Mouse (Mus musculus) stomach, postnatal 0 days (tissue): Measurements from ENCODE around the gene Hist1h4f. TPM values are rescaled to one million over a fixed set of nuclear protein-coding genes. Genes with fewer than 3 reads are reported as not detected.
A peak's percentile ranks its signal among the peaks of the same experiment; 100 is the strongest.

Experiments used
- ATAC-seq: fragments of 200-750 bp; cut with Nextera tagmentation; 2 replicates; pipeline ENCODE4 v1.8.0; 2017; ENCODE audit not compliant: low FRiP score, low TSS enrichment
- DNase-seq: peaks from one replicate; pipeline ENCODE4 v3.0.0-alpha.2; 2016; ENCODE audit warnings: low spot score
- H3K27ac ChIP-seq: fragments of 300-500 bp; sonication (generic); replicated peaks from 2 replicates; pipeline ENCODE4 v1.5.1; 2014; ENCODE audit warnings: mild to moderate bottlenecking, control low read depth
- H3K27me3 ChIP-seq: fragments of 300-500 bp; sonication (generic); 2 replicates; pipeline ENCODE4 v1.6.1; 2014; ENCODE audit warnings: low read length; ENCODE audit not compliant: control insufficient read depth, insufficient read depth
- H3K36me3 ChIP-seq: fragments of 300-500 bp; sonication (generic); 2 replicates; pipeline ENCODE4 v1.6.1; 2014; ENCODE audit warnings: low read length, mixed read lengths; ENCODE audit not compliant: control insufficient read depth, insufficient read depth
- H3K4me1 ChIP-seq: fragments of 300-500 bp; sonication (generic); replicated peaks from 2 replicates; pipeline ENCODE4 v1.6.1; 2014; ENCODE audit warnings: antibody characterized with exemption; ENCODE audit not compliant: control insufficient read depth, insufficient read depth
- H3K4me2 ChIP-seq: fragments of 300-500 bp; sonication (generic); replicated peaks from 2 replicates; pipeline ENCODE4 v1.6.1; 2014; ENCODE audit warnings: low read depth, mild to moderate bottlenecking, control low read depth, moderate library complexity
- H3K4me3 ChIP-seq: fragments of 300-500 bp; sonication (generic); 2 replicates; pipeline ENCODE4 v1.5.1; 2014; ENCODE audit warnings: low read depth, low read length, control low read depth
- H3K9ac ChIP-seq: fragments of 300-500 bp; sonication (generic); 2 replicates; pipeline ENCODE4 v1.6.1; 2014; ENCODE audit warnings: mild to moderate bottlenecking, low read length, control low read depth, mixed read lengths
- H3K9me3 ChIP-seq: fragments of 300-500 bp; sonication (generic); 2 replicates; pipeline ENCODE4 v1.6.1; 2016; ENCODE audit warnings: low read length; ENCODE audit not compliant: control insufficient read depth
- CTCF ChIP-seq: IDR thresholded peaks from 2 replicates; pipeline ENCODE4 v1.5.1; 2016; ENCODE audit warnings: antibody characterized with exemption, low read depth, mild to moderate bottlenecking, moderate library complexity
- EP300 ChIP-seq: optimal IDR thresholded peaks from 2 replicates; pipeline ENCODE3; 2016; ENCODE audit warnings: antibody characterized with exemption
- WGBS: fragments of 180-500 bp; shearing (Covaris S2); extraction: QIAGEN DNeasy Blood & Tissue Kit; methylation state at CpG from one replicate; pipeline ENCODE4 v1.1.7; 2014; 5-methylcytosine and 5-hydroxymethylcytosine counted together
- polyA plus RNA-seq: library from polyadenylated mRNA; unstranded; fragments of >200 nt; fragmentation: Nextera tagmentation; extraction: Ambion mirVana; gene quantifications from 2 replicates; pipeline ENCODE4 v1.2.1, GENCODE M21; 2015

Hist1h4f gene
- polyA plus RNA-seq, 1 experiment from 2014 or later = 0.38 TPM

- Histone ChIP-seq H3K4me1 (no peaks in the 10 kb centered on the region), H3K4me2 (no peak overlapping the region), H3K27me3 (no peaks in the 10 kb centered on the region), H3K9me3 (no peaks in the 10 kb centered on the region), H3K27ac (no peak overlapping the region), H3K4me3 (no peak overlapping the region), H3K9ac (no peak overlapping the region), H3K36me3 (no peaks in the 10 kb centered on the region)
- no peak for TF ChIP-seq EP300
- no peak for TF ChIP-seq CTCF
- ATAC-seq (no peak), DNase-seq (no peak)
- WGBS = 43% methylated on average over 5 of the region's 5 CpGs
Observed at GRCm38 (mm10) chr13:23523976-23524375, 27.5 kb downstream of the Hist1h4f start.

DNA sequence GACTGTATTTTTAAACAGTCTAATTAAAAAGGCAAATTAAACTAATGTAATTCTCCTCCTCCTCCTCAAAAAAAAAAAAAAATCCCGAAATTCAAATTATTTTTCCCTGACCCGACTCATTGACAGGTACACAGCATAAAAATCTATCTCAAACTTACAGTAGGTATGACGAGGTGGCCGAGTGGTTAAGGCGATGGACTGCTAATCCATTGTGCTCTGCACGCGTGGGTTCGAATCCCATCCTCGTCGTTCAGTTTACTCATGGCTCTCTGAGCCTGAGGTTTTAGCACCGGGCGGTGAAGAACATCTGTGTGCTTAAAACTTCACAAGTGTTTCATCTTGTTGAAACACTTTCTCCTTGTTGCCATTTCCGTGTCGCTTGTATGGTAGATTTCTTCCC, 29.7 kb downstream of the Hist1h4f start:
- TF ChIP-seq CTCF (no peak), EP300 (no peak)
- Histone ChIP-seq H3K9me3 (no peaks in the 10 kb centered on the region), H3K4me1 (no peaks in the 10 kb centered on the region), H3K36me3 (no peaks in the 10 kb centered on the region), H3K9ac (no peak overlapping the region), H3K27me3 (no peaks in the 10 kb centered on the region), H3K4me2 (no peak overlapping the region), H3K4me3 (no peak overlapping the region), H3K27ac (no peak overlapping the region)
- DNase-seq = peak; percentile 75
- ATAC-seq = no peak
- WGBS = 2% methylated on average over 14 of the region's 14 CpGs

GRCm38 (mm10) chr13:23519416-23519815, 32.0 kb downstream of the Hist1h4f start:
- Histone ChIP-seq H3K4me3 (peak overlapping the region; percentile 54), H3K27ac (no peak overlapping the region; the same call in 1 of the 2 replicates), H3K9ac (no peak overlapping the region), H3K4me2 (peak overlapping the region; percentile 69), H3K27me3 (no peaks in the 10 kb centered on the region), H3K9me3 (no peaks in the 10 kb centered on the region), H3K4me1 (no peaks in the 10 kb centered on the region), H3K36me3 (no peaks in the 10 kb centered on the region)
- peak; percentile 69 for DNase-seq
- under 1% methylated on average over 10 of the region's 10 CpGs for whole genome bisulfite sequencing
- ATAC-seq = peak; percentile 60; the same call in 1 of the 2 replicates
- TF ChIP-seq CTCF = no peak
- TF ChIP-seq EP300 = no peak

DNA sequence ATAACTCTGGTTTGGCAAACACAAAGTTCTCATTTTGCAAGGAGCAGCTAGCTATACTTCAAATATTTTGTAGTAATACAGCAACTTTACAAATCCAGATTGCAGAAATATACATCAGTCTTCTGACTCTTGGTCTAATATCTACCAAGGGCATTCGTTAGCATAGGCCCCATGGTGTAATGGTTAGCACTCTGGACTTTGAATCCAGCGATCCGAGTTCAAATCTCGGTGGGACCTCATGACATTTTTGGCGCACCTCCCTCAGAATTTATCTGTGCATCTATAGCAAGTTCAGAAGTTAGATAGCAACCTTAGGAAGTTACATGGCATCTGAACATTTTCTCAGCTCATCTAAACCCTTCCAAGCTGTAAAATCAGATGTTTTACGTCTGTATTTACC, 32.6 kb downstream of the Hist1h4f start:
- Histone ChIP-seq H3K27me3 (no peaks in the 10 kb centered on the region), H3K9ac (no peak overlapping the region), H3K36me3 (no peaks in the 10 kb centered on the region), H3K4me2 (peak overlapping the region; percentile 69), H3K9me3 (no peaks in the 10 kb centered on the region), H3K27ac (peak overlapping the region; percentile 15), H3K4me1 (no peaks in the 10 kb centered on the region), H3K4me3 (peak overlapping the region; percentile 54)
- ATAC-seq (peak; percentile 51), DNase-seq (peak; percentile 74)
- no peak for TF ChIP-seq EP300
- no peak for TF ChIP-seq CTCF
- 0% methylated on average over 6 of the region's 6 CpGs for whole genome bisulfite sequencing

DNA sequence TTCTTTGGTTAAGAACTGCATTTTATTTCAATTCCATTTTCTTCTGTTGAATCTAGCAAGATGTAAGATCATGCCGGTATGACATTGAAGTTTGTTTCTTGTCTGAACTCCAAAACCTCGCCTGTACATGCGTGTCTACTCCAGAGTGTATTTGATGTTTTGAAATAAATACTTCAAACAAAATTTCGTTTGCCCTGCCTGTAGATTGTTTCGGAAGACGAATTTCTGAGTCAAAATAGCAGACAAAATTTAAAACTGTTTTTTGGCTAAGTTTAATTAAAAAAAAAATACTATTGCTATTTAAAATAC, 33.2 kb downstream of the Hist1h4f start:
- no peaks in the 10 kb centered on the region for H3K27me3 ChIP-seq
- WGBS = under 1% methylated on average over 6 of the region's 6 CpGs
- no peaks in the 10 kb centered on the region for H3K9me3 ChIP-seq
- no peaks in the 10 kb centered on the region for H3K4me1 ChIP-seq
- peak overlapping the region; percentile 69 for H3K4me2 ChIP-seq
- DNase-seq (no peak), ATAC-seq (no peak)
- no peak overlapping the region for H3K27ac ChIP-seq
- no peak for TF ChIP-seq EP300
- TF ChIP-seq CTCF = no peak
- H3K4me3 ChIP-seq = peak overlapping the region; percentile 54
- H3K9ac ChIP-seq = no peak overlapping the region
- no peaks in the 10 kb centered on the region for H3K36me3 ChIP-seq

- Histone ChIP-seq H3K27me3 (no peaks in the 10 kb centered on the region), H3K36me3 (no peaks in the 10 kb centered on the region), H3K9me3 (no peaks in the 10 kb centered on the region), H3K4me3 (peak overlapping the region; percentile 54), H3K9ac (0 out of 2 replicates have a peak overlapping the region, but pooled peaks have one; percentile 27), H3K4me1 (no peaks in the 10 kb centered on the region), H3K4me2 (peak overlapping the region; percentile 69), H3K27ac (peak overlapping the region; percentile 49)
- TF ChIP-seq CTCF (no peak), EP300 (no peak)
- WGBS = under 1% methylated on average over 27 of the region's 27 CpGs
- ATAC-seq = peak; percentile 90
- peak; percentile 86 for DNase-seq
Observed at GRCm38 (mm10) chr13:23517603-23518294, 33.7 kb downstream of the Hist1h4f start.
